Mouse (Mus musculus): Measurements from ENCODE around the gene Vmn1r37. TPM values are rescaled to one million over a fixed set of nuclear protein-coding genes. Genes with fewer than 3 reads are reported as not detected.

The Vmn1r37 gene
- not detected for polyA plus RNA-seq (2017; shearing (Covaris generic))

GRCm38 (mm10) chr6:66729082-66729481 is at the start of gene Vmn1r37:
Gene Vmn1r37 (plus strand): TSS chr6:66729382.

GRCm38 (mm10) chr6:66685806-66686205 is 43.4 kb upstream of the Vmn1r37 start, which contains the start of gene Vmn1r35:
Gene Vmn1r35 (minus strand): TSS chr6:66685906.

GRCm38 (mm10) chr6:66719068-66719467 is 10.1 kb upstream of the Vmn1r37 start, which contains the start of gene Vmn1r36:
Gene Vmn1r36 (minus strand): TSS chr6:66719168.

GRCm38 (mm10) chr6:66782527-66782926 is 53.3 kb downstream of the Vmn1r37 start, which contains the start of gene Vmn1r38:
Gene Vmn1r38 (minus strand): TSS chr6:66782627.

Other genes with a start within 250 kb of the Vmn1r37 start
- 10 to 100 TPM; 34.7 to 35.9 TPM for gene Mad2l1, start 194.0 kb upstream of the Vmn1r37 start, polyA plus RNA-seq (2017; shearing (Covaris generic))
- gene Vmn1r32, start 169.3 kb upstream of the Vmn1r37 start, polyA plus RNA-seq (2017; shearing (Covaris generic)): under 1 TPM in 1 of 2 experiments, not detected in 1; 0.23 TPM
- gene Vmn1r33, start 111.1 kb upstream of the Vmn1r37 start, polyA plus RNA-seq (2017; shearing (Covaris generic)): not detected
- not detected for gene Vmn1r34, start 85.5 kb upstream of the Vmn1r37 start, polyA plus RNA-seq (2017; shearing (Covaris generic))
- gene Vmn1r35, start 43.5 kb upstream of the Vmn1r37 start, polyA plus RNA-seq (2017; shearing (Covaris generic)): not detected
- not detected for gene Vmn1r36, start 10.2 kb upstream of the Vmn1r37 start, polyA plus RNA-seq (2017; shearing (Covaris generic))
- not detected for gene Vmn1r38, start 53.2 kb downstream of the Vmn1r37 start, polyA plus RNA-seq (2017; shearing (Covaris generic))
- gene Vmn1r39, start 81.2 kb downstream of the Vmn1r37 start, polyA plus RNA-seq (2017; shearing (Covaris generic)): not detected
- gene Gng12, start 167.0 kb downstream of the Vmn1r37 start, polyA plus RNA-seq (2017; shearing (Covaris generic)): 10 to 100 TPM; 26.7 to 28.8 TPM

Measured in activated CD4-positive, CD25-positive, alpha-beta regulatory T cell (primary cell).